Mouse (Mus musculus) limb, embryonic 15.5 days (tissue): ENCODE data around the gene Fggy. TPM values are rescaled to one million over a fixed set of nuclear protein-coding genes. Genes with fewer than 3 reads are reported as not detected.

Source experiments
- ATAC-seq: fragments of 200-750 bp; cut with Nextera tagmentation; 2 replicates; pipeline ENCODE4 v1.8.0; 2017; ENCODE audit warnings: low read depth, moderate TSS enrichment; ENCODE audit not compliant: insufficient number of reproducible peaks, low FRiP score, low TSS enrichment
- H3K27ac ChIP-seq: fragments of 300-500 bp; sonication (generic); 2 replicates; pipeline ENCODE4 v1.5.1; 2015; ENCODE audit warnings: moderate library complexity, mild to moderate bottlenecking, inconsistent platforms
- H3K27me3 ChIP-seq: fragments of 300-500 bp; sonication (generic); 2 replicates; pipeline ENCODE4 v1.6.1; 2015; ENCODE audit warnings: inconsistent platforms
- H3K36me3 ChIP-seq: fragments of 300-500 bp; sonication (generic); 2 replicates; pipeline ENCODE4 v1.6.1; 2015; ENCODE audit warnings: inconsistent platforms
- H3K4me1 ChIP-seq: fragments of 300-500 bp; sonication (generic); 2 replicates; pipeline ENCODE4 v1.6.1; 2015; ENCODE audit warnings: inconsistent platforms
- H3K4me2 ChIP-seq: fragments of 300-500 bp; sonication (generic); 2 replicates; pipeline ENCODE4 v1.6.1; 2015; ENCODE audit warnings: mild to moderate bottlenecking, inconsistent platforms
- H3K4me3 ChIP-seq: fragments of 300-500 bp; sonication (generic); 2 replicates; pipeline ENCODE4 v1.5.1; 2015; ENCODE audit warnings: mild to moderate bottlenecking, inconsistent platforms
- H3K9ac ChIP-seq: fragments of 300-500 bp; sonication (generic); 2 replicates; pipeline ENCODE4 v1.6.1; 2015; ENCODE audit warnings: inconsistent platforms
- H3K9me3 ChIP-seq: fragments of 300-500 bp; sonication (generic); 2 replicates; pipeline ENCODE4 v1.6.1; 2016; ENCODE audit warnings: inconsistent platforms
- WGBS: fragments of 180-500 bp; shearing (Covaris S2); methylation state at CpG from one replicate; pipeline ENCODE4 v1.1.7; 2015; 5-methylcytosine and 5-hydroxymethylcytosine counted together
- polyA plus RNA-seq: library from polyadenylated mRNA; unstranded; fragments of >200 nt; fragmentation: Nextera tagmentation; extraction: Ambion mirVana; gene quantifications from 2 replicates; pipeline ENCODE4 v1.2.1, GENCODE M21; 2015

Gene Fggy
- polyA plus RNA-seq, 1 experiment from 2014 or later: 8.6 TPM

DNA sequence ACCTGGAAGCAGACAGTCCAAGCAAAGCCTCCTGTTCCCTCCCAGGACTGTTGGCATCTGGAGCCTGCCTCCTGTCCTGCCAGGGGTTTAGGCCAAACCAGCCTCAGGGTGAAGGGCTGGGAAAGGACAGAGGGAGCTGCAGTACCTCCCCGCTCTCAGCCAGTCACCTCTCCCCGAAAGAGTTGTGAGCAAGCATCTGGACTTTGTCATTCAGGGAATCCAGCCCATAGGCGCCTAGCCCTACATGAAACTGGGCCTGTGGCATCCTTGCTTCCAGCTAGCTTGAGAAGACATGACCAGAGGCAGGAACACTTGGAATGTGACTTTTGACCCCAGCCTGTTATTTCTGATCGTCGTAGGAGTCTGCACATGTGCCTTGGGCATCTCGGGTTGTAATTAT, 237.3 kb downstream of the Fggy start:
- Histone ChIP-seq H3K4me2 (no peak overlapping the region), H3K4me3 (no peak overlapping the region), H3K9ac (no peak overlapping the region), H3K4me1 (peaks cover 2% of the 10 kb centered on the region; the same call in 1 of the 2 replicates), H3K9me3 (no peaks in the 10 kb centered on the region), H3K27ac (no peak overlapping the region), H3K36me3 (no peaks in the 10 kb centered on the region), H3K27me3 (no peaks in the 10 kb centered on the region)
- WGBS: 38% methylated on average over 6 of the region's 6 CpGs
- ATAC-seq: no peak

DNA sequence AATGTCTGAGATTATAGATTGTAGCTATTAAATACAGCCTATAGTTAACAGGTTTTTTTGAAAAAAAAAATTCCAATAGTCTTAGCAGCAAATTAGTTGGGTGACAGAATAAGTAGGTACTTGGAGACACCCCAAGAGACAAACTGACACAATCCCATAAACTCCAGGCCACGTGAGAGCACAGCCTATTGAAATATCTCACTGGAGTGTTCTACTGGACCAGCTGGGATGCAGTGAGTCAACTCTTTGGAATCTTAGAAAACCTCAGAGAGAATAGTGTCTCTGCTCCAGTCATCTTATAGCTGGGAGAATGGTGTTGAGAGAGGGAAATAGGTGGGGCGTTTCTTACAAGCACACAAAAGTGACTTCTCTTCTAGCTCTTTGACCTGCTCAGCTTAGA, 238.0 kb downstream of the Fggy start:
- 56% methylated on average over 2 of the region's 2 CpGs for WGBS
- Histone ChIP-seq H3K9me3 (no peaks in the 10 kb centered on the region), H3K4me1 (peaks cover 2% of the 10 kb centered on the region; the same call in 1 of the 2 replicates), H3K4me2 (no peak overlapping the region), H3K27ac (no peak overlapping the region), H3K36me3 (no peaks in the 10 kb centered on the region), H3K27me3 (no peaks in the 10 kb centered on the region), H3K9ac (no peak overlapping the region), H3K4me3 (no peak overlapping the region)
- ATAC-seq: no peak

DNA sequence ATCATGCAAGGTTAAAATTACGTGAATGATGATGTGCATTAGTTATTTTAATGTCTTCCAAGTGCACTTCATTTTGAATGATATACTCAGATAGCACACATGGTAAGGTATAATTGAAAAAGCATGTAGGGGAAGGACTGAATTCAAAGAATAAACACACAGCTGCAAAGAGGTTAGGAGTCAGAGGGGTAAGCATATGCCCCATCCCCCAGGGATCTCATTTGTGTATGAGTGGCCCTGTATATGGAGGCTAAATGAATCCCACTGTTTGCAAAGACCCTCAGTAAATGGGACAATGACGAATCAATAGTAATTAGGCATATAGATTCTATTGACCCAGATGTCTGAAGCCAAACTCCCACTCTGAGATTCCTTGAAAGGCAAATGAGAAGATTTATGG, 262.3 kb downstream of the Fggy start:
- no peak overlapping the region for H3K4me3 ChIP-seq
- no peak overlapping the region for H3K27ac ChIP-seq
- H3K9ac ChIP-seq: no peak overlapping the region
- H3K27me3 ChIP-seq: no peaks in the 10 kb centered on the region
- no peak overlapping the region for H3K4me2 ChIP-seq
- WGBS: 59% methylated on average over 2 of the region's 2 CpGs
- peaks cover 16% of the 10 kb centered on the region for H3K4me1 ChIP-seq
- H3K9me3 ChIP-seq: no peaks in the 10 kb centered on the region
- H3K36me3 ChIP-seq: no peaks in the 10 kb centered on the region
- ATAC-seq: no peak

DNA sequence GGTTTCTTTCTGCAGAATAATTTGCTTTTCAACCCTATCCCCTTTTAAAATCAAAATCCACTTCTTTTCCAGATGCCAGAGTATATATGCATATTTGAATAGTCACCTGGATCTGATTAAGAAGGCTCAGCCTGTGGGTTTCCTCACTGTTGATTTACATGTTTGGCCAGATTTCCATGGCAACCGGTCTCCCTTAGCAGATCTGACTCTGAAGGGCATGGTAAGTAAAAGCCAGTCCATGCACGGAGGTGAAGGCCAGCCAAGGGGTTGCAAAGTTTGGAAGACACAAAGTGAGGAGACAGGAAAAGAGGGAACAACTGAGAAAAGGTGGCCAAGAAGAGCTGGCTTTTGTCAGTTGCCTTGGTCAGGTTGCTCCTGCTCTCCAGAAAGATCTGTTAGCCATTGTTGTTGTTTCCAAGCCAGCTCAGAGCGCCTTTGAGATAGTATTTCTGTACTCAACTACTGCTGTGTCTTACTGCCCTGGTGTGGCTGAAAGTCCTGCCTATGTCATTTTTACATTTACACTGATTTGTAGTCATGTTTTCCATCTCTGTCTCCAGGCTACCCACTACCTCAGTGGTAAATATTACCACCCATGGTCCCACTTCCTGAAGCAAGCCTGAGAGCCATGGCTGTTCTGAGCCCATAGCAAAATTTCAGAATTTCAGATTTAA, 264.7 kb downstream of the Fggy start:
- H3K27ac ChIP-seq: peak overlapping the region; percentile 85
- no peaks in the 10 kb centered on the region for H3K27me3 ChIP-seq
- no peak overlapping the region for H3K9ac ChIP-seq
- H3K4me1 ChIP-seq: peaks cover 16% of the 10 kb centered on the region
- H3K36me3 ChIP-seq: no peaks in the 10 kb centered on the region
- ATAC-seq: peak; percentile 84
- H3K4me3 ChIP-seq: no peak overlapping the region
- WGBS: 40% methylated on average over 3 of the region's 3 CpGs
- H3K4me2 ChIP-seq: 0 out of 2 replicates have a peak overlapping the region, but pooled peaks have one; percentile 2
- no peaks in the 10 kb centered on the region for H3K9me3 ChIP-seq

DNA sequence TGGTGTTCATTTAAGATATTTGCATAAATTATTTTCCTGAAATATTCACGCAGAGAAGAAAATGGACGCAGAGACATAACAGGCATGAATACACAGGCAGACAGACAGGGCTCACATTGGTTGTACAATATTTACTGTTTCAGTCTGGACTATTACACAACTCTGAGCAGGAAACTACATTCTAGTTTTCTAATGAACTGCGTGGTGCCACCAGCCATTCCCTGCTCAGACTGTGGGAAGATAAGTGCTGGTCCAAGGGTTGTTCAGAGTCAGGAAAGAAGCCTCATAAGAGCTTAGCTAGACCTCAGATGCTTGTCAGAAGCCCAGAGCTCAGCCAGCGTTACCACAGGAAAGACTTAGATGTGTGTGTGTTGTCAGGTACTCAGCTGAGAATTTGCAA, 270.9 kb downstream of the Fggy start:
- no peaks in the 10 kb centered on the region for H3K9me3 ChIP-seq
- no peak overlapping the region for H3K27ac ChIP-seq
- no peaks in the 10 kb centered on the region for H3K4me1 ChIP-seq
- no peak overlapping the region for H3K4me3 ChIP-seq
- ATAC-seq: no peak
- no peaks in the 10 kb centered on the region for H3K36me3 ChIP-seq
- WGBS: 88% methylated on average over 4 of the region's 4 CpGs
- no peak overlapping the region for H3K4me2 ChIP-seq
- no peaks in the 10 kb centered on the region for H3K27me3 ChIP-seq
- H3K9ac ChIP-seq: no peak overlapping the region

DNA sequence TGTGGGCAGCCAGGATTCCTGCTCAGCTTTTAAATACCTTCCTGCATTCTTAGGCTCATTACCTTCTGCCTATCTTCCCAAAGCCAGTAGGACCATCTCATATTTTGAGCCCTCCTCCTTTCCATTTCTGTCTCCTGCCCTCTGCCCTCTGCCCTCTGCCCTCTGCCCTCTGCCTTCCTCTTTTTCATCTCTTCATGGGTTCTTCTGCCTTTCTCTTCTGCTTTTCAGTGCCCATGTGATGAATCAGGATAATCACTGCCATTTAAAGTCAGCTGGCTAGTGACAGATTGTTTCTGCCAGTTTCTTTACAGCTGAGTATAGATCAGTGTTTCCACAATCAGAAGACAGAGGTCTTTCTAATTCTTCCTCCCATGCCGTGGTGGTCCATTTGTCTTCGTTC, 273.0 kb downstream of the Fggy start:
- H3K4me1 ChIP-seq: no peaks in the 10 kb centered on the region
- ATAC-seq: no peak
- no peaks in the 10 kb centered on the region for H3K27me3 ChIP-seq
- no peak overlapping the region for H3K27ac ChIP-seq
- H3K4me3 ChIP-seq: no peak overlapping the region
- WGBS: 85% methylated on average over 2 of the region's 2 CpGs
- no peaks in the 10 kb centered on the region for H3K9me3 ChIP-seq
- no peak overlapping the region for H3K4me2 ChIP-seq
- no peak overlapping the region for H3K9ac ChIP-seq
- H3K36me3 ChIP-seq: no peaks in the 10 kb centered on the region

DNA sequence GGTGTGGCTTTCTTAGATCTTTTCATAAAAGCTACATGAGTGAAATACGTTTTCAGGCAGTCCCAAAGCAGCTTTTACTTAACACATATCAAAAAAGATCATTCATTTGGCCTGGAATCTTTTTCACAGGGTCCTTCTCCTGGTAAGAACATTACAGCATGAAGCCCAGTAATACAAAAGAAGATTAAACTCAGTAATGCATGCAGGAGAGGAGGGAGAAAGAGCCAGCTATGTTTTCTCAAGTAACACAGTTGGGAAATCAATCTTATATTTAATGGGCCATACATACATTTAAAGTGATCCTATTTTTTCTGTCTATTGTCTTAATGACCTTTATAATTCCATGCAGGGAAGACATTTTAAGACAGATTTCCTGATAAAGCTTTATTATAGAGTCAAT, 282.6 kb downstream of the Fggy start:
- 73% methylated on average over 1 of the region's 1 CpGs for WGBS
- no peaks in the 10 kb centered on the region for H3K4me1 ChIP-seq
- no peak overlapping the region for H3K4me2 ChIP-seq
- no peak overlapping the region for H3K9ac ChIP-seq
- no peak overlapping the region for H3K27ac ChIP-seq
- H3K27me3 ChIP-seq: no peaks in the 10 kb centered on the region
- ATAC-seq: no peak
- H3K4me3 ChIP-seq: no peak overlapping the region
- no peaks in the 10 kb centered on the region for H3K36me3 ChIP-seq
- no peaks in the 10 kb centered on the region for H3K9me3 ChIP-seq

DNA sequence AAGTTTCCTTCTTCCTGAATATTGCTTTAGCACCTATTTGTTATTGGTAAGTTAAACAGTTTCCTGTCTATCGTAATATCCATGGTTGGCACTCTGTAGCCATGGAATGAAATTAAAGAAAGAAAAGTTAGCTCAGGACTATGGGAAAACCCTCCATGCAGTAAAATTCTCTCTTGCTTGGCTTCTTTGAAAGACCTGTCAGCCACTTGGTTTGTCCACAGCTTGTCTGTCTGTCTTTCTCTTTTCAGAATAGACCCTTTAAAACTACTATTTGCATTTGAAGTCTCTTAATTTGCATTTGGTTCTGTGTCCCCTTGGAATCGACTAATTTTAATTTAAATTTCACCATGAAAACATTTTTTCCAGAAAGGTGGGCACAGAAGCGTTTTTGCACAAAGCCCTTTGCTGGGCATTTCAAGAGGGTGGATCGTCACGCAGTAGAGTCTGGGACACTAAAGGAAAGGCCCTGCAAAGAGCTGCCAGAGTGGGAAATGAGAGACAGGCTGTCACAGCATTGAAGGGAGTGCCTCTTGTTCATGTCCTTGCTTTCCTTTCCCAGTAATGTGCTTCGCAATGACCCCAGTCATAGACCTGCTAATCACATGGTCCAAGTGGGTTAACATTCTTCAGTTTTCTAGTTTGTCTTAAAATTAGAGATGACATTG, 283.2 kb downstream of the Fggy start:
- no peak overlapping the region for H3K4me3 ChIP-seq
- H3K4me1 ChIP-seq: peaks cover 3% of the 10 kb centered on the region; the same call in 1 of the 2 replicates
- H3K27ac ChIP-seq: no peak overlapping the region
- no peak for ATAC-seq
- no peaks in the 10 kb centered on the region for H3K36me3 ChIP-seq
- no peaks in the 10 kb centered on the region for H3K27me3 ChIP-seq
- no peak overlapping the region for H3K4me2 ChIP-seq
- H3K9me3 ChIP-seq: no peaks in the 10 kb centered on the region
- 82% methylated on average over 6 of the region's 6 CpGs for WGBS
- H3K9ac ChIP-seq: no peak overlapping the region

DNA sequence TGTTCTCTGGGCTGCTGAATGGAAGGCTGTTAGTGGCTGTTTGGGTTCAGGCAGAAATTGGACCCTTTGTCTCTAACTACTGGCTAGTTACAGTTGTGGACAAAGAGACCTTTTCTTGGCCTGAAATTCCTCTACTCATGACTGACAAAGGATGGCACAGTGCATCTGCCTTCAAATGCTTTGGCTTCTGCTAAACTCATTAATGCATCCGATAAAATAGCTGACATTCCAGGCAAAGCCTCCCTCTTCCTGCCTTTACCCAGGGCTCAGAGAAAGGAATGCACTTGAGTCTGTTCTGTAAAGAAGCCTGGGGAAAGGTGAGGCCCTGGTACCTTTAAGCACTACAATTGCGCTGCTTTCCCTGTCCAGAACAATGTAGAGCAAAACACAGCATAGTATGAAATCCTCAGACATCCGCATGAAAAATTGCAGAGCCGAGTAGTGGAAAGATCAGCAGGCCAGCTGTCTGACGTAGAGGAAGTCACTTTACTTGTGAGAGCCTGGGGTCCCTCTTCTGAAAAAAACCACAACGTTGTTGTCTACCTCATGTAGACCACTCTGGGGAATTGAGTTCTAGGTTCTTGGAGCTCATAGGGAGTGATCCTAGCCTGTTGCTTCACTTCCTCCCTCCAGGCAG, 288.8 kb downstream of the Fggy start:
- H3K9ac ChIP-seq: no peak overlapping the region
- peak overlapping the region; percentile 50 for H3K27ac ChIP-seq
- WGBS: 35% methylated on average over 6 of the region's 6 CpGs
- H3K9me3 ChIP-seq: no peaks in the 10 kb centered on the region
- H3K4me1 ChIP-seq: peaks cover 21% of the 10 kb centered on the region
- no peak overlapping the region for H3K4me3 ChIP-seq
- no peaks in the 10 kb centered on the region for H3K36me3 ChIP-seq
- H3K4me2 ChIP-seq: no peak overlapping the region
- ATAC-seq: no peak
- H3K27me3 ChIP-seq: no peaks in the 10 kb centered on the region

DNA sequence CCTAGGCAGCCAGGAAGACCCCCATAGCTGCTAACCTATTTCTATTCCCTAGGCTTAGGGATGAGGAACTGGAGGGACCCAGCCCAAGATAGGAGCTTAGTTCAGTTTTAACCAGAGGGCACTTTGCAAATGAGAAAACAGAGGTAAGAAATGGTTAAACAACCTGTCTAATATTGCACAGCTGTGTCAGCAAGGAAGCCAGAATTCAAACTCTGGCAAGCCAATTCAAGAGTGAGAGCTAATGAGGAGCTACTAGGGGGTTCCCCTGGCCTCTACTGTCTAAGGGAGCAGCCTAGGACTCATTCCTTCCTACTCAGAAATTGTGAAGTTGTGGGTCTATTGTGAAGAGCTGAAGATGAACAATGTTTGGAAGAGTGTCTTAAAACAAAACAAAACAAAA, 289.9 kb downstream of the Fggy start:
- Histone ChIP-seq H3K4me2 (no peak overlapping the region), H3K4me3 (no peak overlapping the region), H3K9me3 (no peaks in the 10 kb centered on the region), H3K9ac (no peak overlapping the region), H3K27ac (no peak overlapping the region), H3K27me3 (no peaks in the 10 kb centered on the region), H3K4me1 (peaks cover 21% of the 10 kb centered on the region), H3K36me3 (no peaks in the 10 kb centered on the region)
- ATAC-seq: no peak

DNA sequence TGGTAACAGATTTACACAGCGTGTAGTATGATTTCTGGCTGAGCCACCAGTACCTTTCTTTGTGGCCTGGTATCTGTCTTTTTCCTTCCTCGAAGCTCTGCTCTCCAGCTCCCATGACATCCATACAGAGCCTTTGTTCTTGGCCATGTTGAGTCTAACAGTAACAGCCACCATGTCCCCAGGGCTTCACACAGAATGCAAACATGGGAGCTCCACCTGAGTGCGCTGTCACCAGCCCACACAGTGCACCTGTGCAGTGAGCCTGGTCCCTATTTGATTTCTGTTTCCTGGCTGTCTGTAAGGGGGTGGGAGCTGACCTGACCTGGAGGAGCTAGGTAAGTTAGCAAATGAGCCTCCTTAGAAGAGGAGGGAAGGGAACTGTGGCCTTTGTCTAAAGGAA, 290.4 kb downstream of the Fggy start:
- WGBS: 76% methylated on average over 3 of the region's 3 CpGs
- H3K4me2 ChIP-seq: no peak overlapping the region
- H3K9ac ChIP-seq: no peak overlapping the region
- H3K27ac ChIP-seq: no peak overlapping the region
- no peaks in the 10 kb centered on the region for H3K9me3 ChIP-seq
- no peaks in the 10 kb centered on the region for H3K27me3 ChIP-seq
- peaks cover 21% of the 10 kb centered on the region for H3K4me1 ChIP-seq
- no peak for ATAC-seq
- H3K4me3 ChIP-seq: no peak overlapping the region
- H3K36me3 ChIP-seq: no peaks in the 10 kb centered on the region

DNA sequence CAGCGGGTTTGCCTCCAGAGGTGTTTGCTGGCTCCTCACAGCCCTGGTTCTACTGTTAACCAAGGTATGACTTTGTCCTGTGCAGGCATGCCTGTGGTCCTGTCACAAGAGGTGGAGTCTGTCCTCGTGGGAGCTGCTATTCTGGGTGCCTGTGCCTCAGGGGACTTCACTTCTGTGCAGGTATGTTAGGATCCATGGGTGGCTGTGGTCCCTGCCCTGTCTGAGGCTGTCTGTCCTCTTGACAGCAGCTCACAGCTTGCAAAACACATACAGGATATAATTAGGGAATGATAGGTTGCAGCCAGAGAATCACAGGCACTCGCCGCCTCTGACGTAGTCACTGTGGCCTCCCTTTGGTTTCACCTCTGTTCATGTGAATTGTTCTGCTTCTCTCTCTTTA, 292.2 kb downstream of the Fggy start:
- Histone ChIP-seq H3K9ac (no peak overlapping the region), H3K36me3 (no peaks in the 10 kb centered on the region), H3K27ac (no peak overlapping the region), H3K4me2 (no peak overlapping the region), H3K9me3 (no peaks in the 10 kb centered on the region), H3K4me3 (no peak overlapping the region), H3K4me1 (peaks cover 21% of the 10 kb centered on the region), H3K27me3 (no peaks in the 10 kb centered on the region)
- WGBS: 51% methylated on average over 5 of the region's 5 CpGs
- peak; percentile 67; the same call in 1 of the 2 replicates for ATAC-seq
